Mouse (Mus musculus) kidney, embryonic 15.5 days (tissue): Measurements from ENCODE around the gene Cggbp1. TPM values are rescaled to one million over a fixed set of nuclear protein-coding genes. Genes with fewer than 3 reads are reported as not detected.
A peak's percentile ranks its signal among the peaks of the same experiment; 100 is the strongest.
"Not testable (repeated sequence)": the region's sequence is repeated elsewhere in the genome, so short reads cannot be mapped to it uniquely, and the experiment has no call there.

Source experiments
- ATAC-seq: fragments of 200-750 bp; cut with Nextera tagmentation; replicated peaks from 2 replicates; pipeline ENCODE4 v1.8.0; 2017; ENCODE audit warnings: moderate TSS enrichment; ENCODE audit not compliant: low FRiP score
- H3K27ac ChIP-seq: fragments of 300-500 bp; sonication (generic); 2 replicates; pipeline ENCODE4 v1.5.1; 2015; ENCODE audit warnings: mild to moderate bottlenecking, inconsistent platforms
- H3K27me3 ChIP-seq: fragments of 300-500 bp; sonication (generic); 2 replicates; pipeline ENCODE4 v1.6.1; 2015; ENCODE audit warnings: inconsistent platforms
- H3K36me3 ChIP-seq: fragments of 300-500 bp; sonication (generic); 2 replicates; pipeline ENCODE4 v1.6.1; 2015; ENCODE audit warnings: inconsistent platforms
- H3K4me1 ChIP-seq: fragments of 300-500 bp; sonication (generic); 2 replicates; pipeline ENCODE4 v1.6.1; 2015; ENCODE audit warnings: inconsistent platforms
- H3K4me2 ChIP-seq: fragments of 300-500 bp; sonication (generic); 2 replicates; pipeline ENCODE4 v1.6.1; 2015; ENCODE audit warnings: moderate library complexity, mild to moderate bottlenecking, inconsistent platforms
- H3K4me3 ChIP-seq: fragments of 300-500 bp; sonication (generic); replicated peaks from 2 replicates; pipeline ENCODE4 v1.5.1; 2015; ENCODE audit warnings: mild to moderate bottlenecking, inconsistent platforms
- H3K9ac ChIP-seq: fragments of 300-500 bp; sonication (generic); 2 replicates; pipeline ENCODE4 v1.6.1; 2015; ENCODE audit warnings: mild to moderate bottlenecking, inconsistent platforms
- H3K9me3 ChIP-seq: fragments of 300-500 bp; sonication (generic); replicated peaks from 2 replicates; pipeline ENCODE4 v1.6.1; 2016; ENCODE audit warnings: inconsistent platforms
- WGBS: fragments of 180-500 bp; shearing (Covaris S2); methylation state at CpG from one replicate; pipeline ENCODE4 v1.1.7; 2015; ENCODE audit warnings: mixed read lengths; 5-methylcytosine and 5-hydroxymethylcytosine counted together
- polyA plus RNA-seq: library from polyadenylated mRNA; unstranded; fragments of >200 nt; fragmentation: Nextera tagmentation; extraction: Ambion mirVana; gene quantifications from 2 replicates; pipeline ENCODE4 v1.2.1, GENCODE M21; 2015

The Cggbp1 gene
- polyA plus RNA-seq, 1 experiment from 2014 or later, result 84.0 TPM

DNA sequence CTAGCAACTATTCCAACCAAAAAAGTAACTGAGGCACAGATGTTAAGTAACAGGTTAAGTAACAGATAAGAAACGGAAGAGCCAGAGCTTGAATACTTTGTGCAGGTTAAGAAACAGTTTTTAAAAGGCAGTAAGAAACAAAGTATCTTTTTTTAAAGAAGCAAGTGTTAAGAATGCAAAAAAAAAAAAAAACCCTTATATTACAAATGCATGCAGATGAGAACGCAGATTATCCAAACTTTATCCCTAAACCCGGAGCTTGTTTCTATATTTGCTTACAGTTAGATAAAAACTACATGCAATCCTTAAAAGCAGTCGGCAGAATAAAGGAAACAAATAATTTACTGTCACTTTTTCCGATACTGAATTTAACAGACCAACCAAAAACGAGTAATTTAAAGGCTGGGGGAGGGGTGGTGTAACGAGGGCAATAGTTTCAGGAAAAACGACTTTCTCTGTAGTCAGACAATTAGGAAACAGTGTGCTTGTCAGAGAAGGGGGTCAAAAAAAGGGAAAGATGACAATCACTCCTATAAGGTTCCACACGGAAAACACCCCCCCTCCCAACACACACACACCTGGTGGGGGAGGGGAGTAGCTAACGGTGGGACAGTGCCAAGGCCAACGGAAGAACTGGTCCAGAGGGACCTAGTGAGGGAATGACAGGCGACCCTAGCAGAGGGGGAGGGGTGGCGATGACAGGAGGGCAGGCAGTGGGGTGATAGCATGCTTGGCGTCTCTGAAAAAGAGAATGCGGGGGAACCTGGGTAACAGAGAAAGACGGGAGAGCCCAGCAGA, 1.3 kb upstream of the Cggbp1 start:
- Histone ChIP-seq H3K27me3 (no peaks in the 10 kb centered on the region), H3K4me3 (peak overlapping the region; percentile 97), H3K9me3 (no peaks in the 10 kb centered on the region), H3K36me3 (peaks cover 16% of the 10 kb centered on the region), H3K9ac (peak overlapping the region; percentile 95), H3K27ac (peak overlapping the region; percentile 97), H3K4me1 (peaks cover 18% of the 10 kb centered on the region), H3K4me2 (peak overlapping the region; percentile 90)
- 1% methylated on average over 16 of the region's 16 CpGs for WGBS
- ATAC-seq, result peak; percentile 1; the same call in 1 of the 2 replicates

DNA sequence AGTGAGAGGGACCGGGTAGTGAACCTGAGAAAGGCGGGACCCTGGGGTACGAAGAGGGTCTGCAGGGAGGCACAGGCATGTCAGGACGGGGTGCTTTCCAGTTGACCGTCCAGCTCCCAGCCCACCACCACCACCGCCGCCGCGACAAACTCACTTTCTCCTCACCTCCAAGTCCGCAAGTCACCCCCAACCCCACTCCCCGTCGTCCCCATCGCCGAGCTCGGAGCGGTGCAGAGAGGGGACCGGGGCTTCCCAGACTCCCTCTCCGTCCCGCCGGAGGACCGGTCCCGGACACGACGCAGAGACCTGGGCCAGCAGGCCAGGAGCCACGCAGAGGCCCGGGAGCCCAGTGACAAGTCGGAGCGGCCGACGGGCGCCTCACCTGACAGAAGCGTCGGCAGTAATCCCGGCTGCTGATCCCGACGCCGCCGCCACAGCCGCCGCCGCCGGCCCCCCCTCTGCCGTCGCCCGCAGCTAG, 672 bp upstream of the Cggbp1 start:
- H3K27ac ChIP-seq, result peak overlapping the region; percentile 97
- no peaks in the 10 kb centered on the region for H3K27me3 ChIP-seq
- peak; percentile 57 for ATAC-seq
- H3K4me2 ChIP-seq, result peak overlapping the region; percentile 90
- H3K9me3 ChIP-seq, result no peaks in the 10 kb centered on the region
- peaks cover 18% of the 10 kb centered on the region for H3K4me1 ChIP-seq
- under 1% methylated on average over 42 of the region's 45 CpGs for WGBS
- peaks cover 23% of the 10 kb centered on the region for H3K36me3 ChIP-seq
- peak overlapping the region; percentile 95 for H3K9ac ChIP-seq
- peak overlapping the region; percentile 97 for H3K4me3 ChIP-seq

DNA sequence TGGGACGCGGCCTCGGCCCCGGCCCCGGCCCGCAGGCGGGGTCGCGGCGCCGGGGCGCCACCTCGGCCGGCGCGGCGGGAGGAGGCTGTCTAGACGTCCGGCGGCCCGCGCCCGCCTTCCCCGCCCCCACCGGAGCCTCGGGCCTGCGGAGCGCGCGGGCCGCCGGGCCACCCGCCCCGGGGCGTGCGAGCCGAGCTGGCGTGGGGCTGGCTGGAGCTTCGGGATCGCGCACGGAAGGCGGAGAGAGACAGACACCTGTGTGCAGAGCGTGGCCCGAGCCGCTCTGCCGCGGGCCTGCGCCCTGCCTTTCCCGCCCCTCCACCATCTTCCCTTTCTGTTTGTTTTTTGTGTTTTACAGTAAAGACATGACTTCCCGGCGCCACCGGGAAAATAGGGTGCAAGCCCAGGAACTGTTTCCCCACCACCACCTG, 660 bp downstream of the Cggbp1 start:
- Histone ChIP-seq H3K9ac (peak overlapping the region; percentile 92), H3K27ac (peak overlapping the region; percentile 99), H3K4me2 (peak overlapping the region; percentile 65), H3K4me3 (peak overlapping the region; percentile 97), H3K27me3 (no peaks in the 10 kb centered on the region), H3K4me1 (peaks cover 18% of the 10 kb centered on the region), H3K9me3 (no peaks in the 10 kb centered on the region), H3K36me3 (peaks cover 30% of the 10 kb centered on the region)
- peak; percentile 44 for ATAC-seq
- under 1% methylated on average over 48 of the region's 53 CpGs for WGBS

DNA sequence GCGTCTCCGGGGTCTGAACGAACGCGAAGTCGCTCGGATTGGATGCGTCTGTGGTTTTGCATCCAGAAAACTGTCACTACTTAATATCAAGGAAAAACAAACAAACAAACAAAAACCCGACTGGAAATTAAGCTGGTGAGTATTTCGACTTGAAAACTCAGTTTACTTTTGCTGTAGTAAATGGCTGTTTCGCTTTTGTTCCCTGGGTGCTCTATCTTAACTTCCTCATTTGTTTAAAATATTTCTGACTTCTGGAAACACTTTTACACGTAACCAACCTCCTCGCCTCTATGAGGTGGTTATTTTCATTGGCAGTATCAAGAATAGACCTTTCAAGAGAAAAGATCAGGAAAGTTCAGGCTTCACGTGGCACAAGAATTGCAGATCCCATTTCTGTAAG, 1.1 kb downstream of the Cggbp1 start:
- no peaks in the 10 kb centered on the region for H3K27me3 ChIP-seq
- H3K4me2 ChIP-seq, result peak overlapping the region; percentile 65
- H3K27ac ChIP-seq, result peak overlapping the region; percentile 99
- WGBS, result 4% methylated on average over 14 of the region's 14 CpGs
- peaks cover 18% of the 10 kb centered on the region for H3K4me1 ChIP-seq
- no peaks in the 10 kb centered on the region for H3K9me3 ChIP-seq
- peak overlapping the region; percentile 92 for H3K9ac ChIP-seq
- ATAC-seq, result no peak
- H3K36me3 ChIP-seq, result peaks cover 34% of the 10 kb centered on the region
- H3K4me3 ChIP-seq, result peak overlapping the region; percentile 97

DNA sequence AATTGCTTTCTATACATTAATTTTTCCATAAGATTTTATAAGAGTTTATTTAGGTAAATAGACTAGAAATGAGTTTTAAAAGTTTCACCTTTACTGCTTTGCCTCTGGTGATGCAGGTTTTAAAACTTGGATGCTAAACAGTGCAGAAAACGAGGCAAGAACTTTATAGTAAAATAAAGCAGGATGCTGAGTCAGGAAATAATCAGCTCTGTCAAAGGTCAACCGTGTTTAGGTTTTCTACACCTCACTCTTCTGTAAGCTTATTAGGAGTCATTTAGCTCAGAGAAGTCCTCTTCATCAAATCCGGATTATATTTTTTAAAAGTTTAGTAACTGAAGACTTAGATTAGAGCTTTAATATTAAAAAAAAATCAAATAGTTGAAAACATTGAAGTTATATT, 5.2 kb downstream of the Cggbp1 start:
- peaks cover 40% of the 10 kb centered on the region for H3K36me3 ChIP-seq
- no peaks in the 10 kb centered on the region for H3K27me3 ChIP-seq
- no peak overlapping the region for H3K9ac ChIP-seq
- no peaks in the 10 kb centered on the region for H3K9me3 ChIP-seq
- H3K4me3 ChIP-seq, result no peak overlapping the region
- WGBS, result 86% methylated on average over 3 of the region's 3 CpGs
- H3K27ac ChIP-seq, result no peak overlapping the region
- ATAC-seq, result no peak
- H3K4me2 ChIP-seq, result no peak overlapping the region
- peaks cover 13% of the 10 kb centered on the region for H3K4me1 ChIP-seq

DNA sequence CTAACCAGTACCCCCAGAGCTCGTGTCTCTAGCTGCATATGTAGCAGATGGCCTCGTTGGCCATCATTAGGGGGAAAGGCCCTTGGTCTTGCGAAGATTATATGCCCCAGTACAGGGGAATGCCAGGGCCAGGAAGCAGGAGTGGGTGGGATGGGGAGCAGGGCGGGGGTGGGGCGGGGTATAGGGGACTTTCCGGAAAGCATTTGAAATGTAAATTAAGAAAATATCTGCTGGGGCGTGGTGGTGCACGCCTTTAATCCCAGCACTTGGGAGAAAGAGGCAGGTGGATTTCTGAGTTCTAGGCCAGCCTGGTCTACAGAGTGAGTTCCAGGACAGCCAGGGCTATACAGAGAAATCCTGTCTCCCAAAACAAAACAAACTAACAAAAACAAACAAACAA, 14.0 kb downstream of the Cggbp1 start:
- H3K9me3 ChIP-seq, H3K4me1 ChIP-seq, H3K4me2 ChIP-seq, H3K36me3 ChIP-seq, H3K27me3 ChIP-seq, H3K9ac ChIP-seq, ATAC-seq, H3K4me3 ChIP-seq, H3K27ac ChIP-seq: not testable (repeated sequence)
- 85% methylated on average over 8 of the region's 8 CpGs for WGBS

DNA sequence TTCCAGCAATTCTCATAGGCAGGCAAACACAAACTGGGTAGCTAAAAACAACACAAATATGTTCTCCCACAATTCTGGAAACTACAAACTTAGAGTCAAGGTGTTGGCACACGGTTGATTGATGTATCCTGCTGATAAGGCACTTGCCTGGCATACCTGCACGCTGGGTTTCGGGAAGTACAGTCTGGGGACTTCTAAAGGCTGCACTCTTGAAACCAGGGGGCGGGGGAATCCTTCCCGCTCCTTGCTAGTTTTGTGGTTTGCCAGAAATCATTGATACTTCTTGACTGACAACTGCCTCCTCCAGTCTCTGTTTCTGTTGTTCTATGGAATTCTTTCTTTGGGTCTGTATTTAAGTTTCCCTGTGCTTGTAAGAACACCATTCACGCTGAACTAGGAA, 16.8 kb downstream of the Cggbp1 start:
- Histone ChIP-seq H3K4me3 (no peak overlapping the region), H3K9ac (no peak overlapping the region), H3K36me3 (no peaks in the 10 kb centered on the region), H3K27ac (no peak overlapping the region), H3K4me1 (0 out of 2 replicates have a peak, but pooled peaks cover 5% of the 10 kb centered on the region), H3K27me3 (no peaks in the 10 kb centered on the region), H3K9me3 (no peaks in the 10 kb centered on the region), H3K4me2 (no peak overlapping the region)
- no peak for ATAC-seq
- 69% methylated on average over 6 of the region's 6 CpGs for WGBS

DNA sequence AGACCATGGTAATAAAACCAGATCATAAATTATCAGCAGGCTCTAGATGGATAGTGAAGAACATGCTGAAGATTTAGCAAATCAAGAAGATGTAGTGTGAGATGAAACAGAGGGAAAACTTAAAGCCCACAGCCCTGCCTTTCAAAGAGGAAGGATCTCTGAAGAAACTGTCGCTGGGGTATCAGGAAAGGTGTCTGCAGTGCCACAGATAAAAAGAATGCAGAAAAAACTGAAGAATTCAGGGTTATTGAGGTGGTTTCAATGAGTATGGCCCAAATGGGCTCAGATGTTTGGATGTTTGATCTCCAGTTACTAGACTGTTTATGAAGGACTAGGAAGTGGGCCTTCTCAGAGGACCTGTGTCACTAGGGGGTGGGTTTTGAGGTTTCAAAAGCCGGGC, 17.8 kb downstream of the Cggbp1 start:
- Histone ChIP-seq H3K4me2 (no peak overlapping the region), H3K27me3 (no peaks in the 10 kb centered on the region), H3K4me1 (0 out of 2 replicates have a peak, but pooled peaks cover 5% of the 10 kb centered on the region), H3K4me3 (no peak overlapping the region), H3K9me3 (no peaks in the 10 kb centered on the region), H3K36me3 (no peaks in the 10 kb centered on the region), H3K9ac (no peak overlapping the region), H3K27ac (no peak overlapping the region)
- WGBS, result 81% methylated on average over 2 of the region's 2 CpGs
- ATAC-seq, result no peak

DNA sequence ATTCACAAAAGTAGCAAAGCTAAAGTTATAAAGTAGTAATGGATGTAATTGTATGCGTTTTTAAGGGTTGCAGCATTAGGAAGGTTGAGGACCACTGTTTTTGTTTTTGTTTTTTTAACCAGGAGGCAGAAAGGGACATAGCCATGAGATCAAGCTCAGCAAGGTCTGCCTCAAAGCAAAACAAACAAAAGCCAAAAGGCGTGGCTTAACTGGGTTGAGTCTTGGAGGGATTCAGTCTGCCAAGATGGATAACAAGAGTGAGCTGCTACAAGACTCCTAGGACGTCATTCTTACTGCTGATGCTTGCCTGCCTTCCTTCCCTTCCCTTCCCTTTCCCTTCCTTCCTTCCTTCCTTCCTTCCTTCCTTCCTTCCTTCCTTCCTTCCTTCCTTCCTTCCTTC, 20.5 kb downstream of the Cggbp1 start:
- peak overlapping the region; percentile 23; the same call in 1 of the 2 replicates for H3K4me2 ChIP-seq
- no peaks in the 10 kb centered on the region for H3K27me3 ChIP-seq
- H3K4me3 ChIP-seq, result no peak overlapping the region
- ATAC-seq, result no peak
- H3K27ac ChIP-seq, result no peak overlapping the region
- H3K9ac ChIP-seq, result no peak overlapping the region
- H3K9me3 ChIP-seq, result no peaks in the 10 kb centered on the region
- WGBS, result 26% methylated on average over 3 of the region's 3 CpGs
- H3K4me1 ChIP-seq, result 0 out of 2 replicates have a peak, but pooled peaks cover 5% of the 10 kb centered on the region
- no peaks in the 10 kb centered on the region for H3K36me3 ChIP-seq

DNA sequence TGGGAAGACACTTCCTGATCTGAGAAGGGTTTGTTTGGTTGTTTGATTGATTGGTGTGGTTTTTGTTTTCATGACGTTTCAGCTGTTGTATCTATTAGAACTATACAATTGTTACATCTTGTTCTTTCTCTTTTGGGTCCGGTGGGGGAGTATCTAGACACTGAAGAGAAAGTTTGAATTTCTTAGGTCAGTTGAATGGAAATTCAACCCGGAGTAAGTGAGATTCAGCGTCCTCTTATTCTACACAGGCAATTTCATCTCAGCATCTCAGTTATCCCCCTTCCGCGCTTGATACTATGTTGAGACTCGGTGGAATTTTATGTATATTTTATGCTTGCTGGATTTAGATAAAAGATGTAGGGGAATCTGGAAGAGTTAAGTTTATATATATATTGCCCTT, 21.0 kb downstream of the Cggbp1 start:
- Histone ChIP-seq H3K9me3 (no peaks in the 10 kb centered on the region), H3K27ac (no peak overlapping the region), H3K4me1 (0 out of 2 replicates have a peak, but pooled peaks cover 5% of the 10 kb centered on the region), H3K9ac (no peak overlapping the region), H3K4me3 (peak overlapping the region; percentile 72), H3K36me3 (no peaks in the 10 kb centered on the region), H3K4me2 (peak overlapping the region; percentile 62), H3K27me3 (no peaks in the 10 kb centered on the region)
- 15% methylated on average over 7 of the region's 7 CpGs for WGBS
- ATAC-seq, result no peak

DNA sequence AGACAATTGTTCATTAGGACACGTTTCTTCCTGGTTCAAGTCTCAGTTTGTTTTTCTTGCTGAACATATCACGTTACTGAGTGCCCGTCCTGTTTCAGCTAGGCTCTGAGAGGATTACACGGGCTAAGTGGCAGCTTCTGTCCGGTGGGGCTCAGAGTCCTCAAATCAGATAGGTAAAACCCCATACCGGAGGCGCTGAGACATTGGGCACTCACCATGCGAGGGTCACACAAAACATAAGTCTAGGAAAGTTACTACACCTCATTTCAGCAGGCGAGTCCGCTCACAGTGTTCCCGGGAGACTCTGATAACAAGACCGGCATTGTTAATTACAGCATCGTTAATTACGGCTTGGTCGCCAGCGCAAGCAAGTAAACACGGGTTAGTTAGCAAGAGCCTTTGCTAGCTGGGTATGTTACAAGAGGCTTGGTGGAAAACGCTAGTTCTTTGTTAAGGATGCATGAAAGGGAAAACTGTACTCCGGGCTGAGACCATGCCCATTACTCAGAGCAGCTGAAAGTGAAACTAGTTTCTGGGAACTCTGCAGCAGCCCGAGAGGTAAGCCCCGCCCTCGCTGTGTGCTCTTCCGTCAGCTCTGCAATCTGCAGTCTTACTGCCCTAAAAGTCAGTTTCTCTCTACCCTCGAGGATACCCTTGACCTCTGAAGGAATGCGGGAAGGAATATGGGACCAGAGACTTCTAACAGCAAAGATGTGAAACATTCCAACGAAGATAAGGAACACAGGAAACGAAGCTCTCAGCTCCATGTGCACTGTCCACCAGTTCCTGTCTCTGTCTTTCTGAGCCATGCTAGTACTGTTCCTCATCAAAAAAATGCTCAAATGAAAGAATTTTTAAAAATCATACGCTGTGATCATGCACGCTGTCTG, 21.9 kb downstream of the Cggbp1 start:
- no peaks in the 10 kb centered on the region for H3K9me3 ChIP-seq
- ATAC-seq, result peak; percentile 97
- 0 out of 2 replicates have a peak, but pooled peaks cover 5% of the 10 kb centered on the region for H3K4me1 ChIP-seq
- peak overlapping the region; percentile 72 for H3K4me3 ChIP-seq
- H3K4me2 ChIP-seq, result peak overlapping the region; percentile 62
- WGBS, result 3% methylated on average over 29 of the region's 29 CpGs
- H3K27me3 ChIP-seq, result no peaks in the 10 kb centered on the region
- peak overlapping the region; percentile 66 for H3K9ac ChIP-seq
- H3K27ac ChIP-seq, result peak overlapping the region; percentile 95
- no peaks in the 10 kb centered on the region for H3K36me3 ChIP-seq

DNA sequence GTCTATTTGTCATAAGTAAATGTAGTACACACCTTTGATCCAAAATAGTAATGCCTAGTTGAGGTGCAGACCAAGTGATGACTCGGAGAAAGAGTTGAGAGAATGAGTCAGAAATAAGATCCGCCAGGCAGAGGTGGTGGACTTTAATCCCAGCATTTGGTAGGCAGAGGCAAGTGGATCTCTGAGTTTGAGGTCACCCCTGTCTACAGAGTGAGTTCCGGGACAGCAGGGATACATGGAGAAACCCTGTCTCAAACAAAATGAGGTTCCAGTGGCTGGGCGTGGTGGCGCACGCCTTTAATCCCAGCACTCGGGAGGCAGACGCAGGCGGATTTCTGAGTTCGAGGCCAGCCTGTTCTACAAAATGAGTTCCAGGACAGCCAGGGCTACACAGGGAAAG, 23.6 kb downstream of the Cggbp1 start:
- no peak for ATAC-seq
- Histone ChIP-seq H3K9me3 (no peaks in the 10 kb centered on the region), H3K4me3 (no peak overlapping the region), H3K36me3 (no peaks in the 10 kb centered on the region), H3K27ac (no peak overlapping the region), H3K27me3 (no peaks in the 10 kb centered on the region), H3K4me1 (0 out of 2 replicates have a peak, but pooled peaks cover 5% of the 10 kb centered on the region), H3K9ac (no peak overlapping the region), H3K4me2 (no peak overlapping the region)
- 97% methylated on average over 10 of the region's 10 CpGs for WGBS
